In the genomic region with DNA sequence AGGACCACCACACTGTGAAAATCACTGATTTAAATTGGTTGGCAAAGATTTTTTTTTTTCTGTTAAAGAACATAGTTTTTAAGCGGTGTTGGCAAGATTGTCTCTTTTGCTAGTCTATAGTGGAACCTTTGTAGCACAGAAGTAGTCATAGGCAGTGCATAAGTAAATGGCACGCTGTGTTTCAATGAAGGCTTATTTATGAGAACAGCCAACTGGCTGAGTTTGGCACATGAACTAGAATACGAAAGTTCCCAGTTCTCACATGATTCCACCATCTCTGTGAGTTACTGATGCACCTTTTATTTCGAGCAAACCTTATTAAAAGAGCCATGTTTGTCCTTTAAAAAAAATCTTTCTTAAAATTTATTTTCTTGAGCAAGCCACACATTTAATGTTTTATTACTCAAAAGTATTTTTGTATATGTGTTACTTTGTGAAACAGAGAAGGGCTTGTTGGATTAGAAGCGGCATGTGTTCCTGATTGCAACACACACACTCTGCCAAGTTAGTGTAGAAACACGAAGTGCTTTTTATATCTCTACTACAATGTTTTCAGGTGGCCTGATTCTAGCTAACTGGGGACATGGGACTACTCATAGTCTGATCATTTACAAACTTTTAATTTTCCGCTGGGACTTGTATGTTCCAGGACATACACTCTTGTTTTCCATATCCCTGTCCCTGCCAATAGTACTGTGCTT, we compare ENCODE assay signal across 13 mouse cellular contexts. TPM values are rescaled to one million over a fixed set of nuclear protein-coding genes. Genes with fewer than 3 reads are reported as not detected.
DNase-seq lines count a peak whose midpoint lies in the region; ATAC-seq and TF ChIP-seq lines count a peak whose summit lies in the region.
"Had no signal": no experiment of that assay in that cellular context is flagged by ENCODE, and none has a peak within 500 bp of the region (broad histone marks: within the 10 kb centered on the region; RNA-seq: fewer than 3 reads in every experiment).

No protein-coding gene starts in this region.

- no peak for ATAC-seq in forebrain, embryonic 11.5 days (replicated peaks; ENCODE audit: low FRiP score)
- ATAC-seq in liver, embryonic 14.5 days (ENCODE audit: insufficient read depth) = no peak
- ATAC-seq in liver, embryonic 11.5 days (replicated peaks; ENCODE audit: low FRiP score) = no peak
- ATAC-seq in hindbrain, embryonic 15.5 days (ENCODE audit: low FRiP score, low read depth) = no peak
- ATAC-seq in neural tube, embryonic 15.5 days (ENCODE audit: low FRiP score) = no peak

- H3K36me3 ChIP-seq in forebrain, embryonic 11.5 days (ENCODE audit: control insufficient read depth, insufficient read depth, low read length) = no peaks in the 10 kb centered on the region
- no peaks in the 10 kb centered on the region for H3K36me3 ChIP-seq in forebrain, embryonic 10.5 days (replicated peaks)
- H3K36me3 ChIP-seq in liver, embryonic 14.5 days (replicated peaks; ENCODE audit: control insufficient read depth, insufficient read depth, low read depth) = peaks cover 18% of the 10 kb centered on the region
- H3K36me3 ChIP-seq in liver, embryonic 11.5 days (ENCODE audit: control insufficient read depth, insufficient read depth, low read length) = no peaks in the 10 kb centered on the region
- H3K36me3 ChIP-seq in hindbrain, embryonic 15.5 days = no peaks in the 10 kb centered on the region
- H3K36me3 ChIP-seq in neural tube, embryonic 15.5 days = no peaks in the 10 kb centered on the region

- WGBS in forebrain, embryonic 11.5 days = 91% methylated on average over 7 of the region's 7 CpGs
- WGBS in forebrain, embryonic 10.5 days = 92% methylated on average over 7 of the region's 7 CpGs
- 82% methylated on average over 7 of the region's 7 CpGs for WGBS in liver, embryonic 14.5 days (ENCODE audit: insufficient replicate concordance)
- WGBS in liver, embryonic 11.5 days = 89% methylated on average over 7 of the region's 7 CpGs
- 73% methylated on average over 7 of the region's 7 CpGs for WGBS in hindbrain, embryonic 15.5 days
- WGBS in neural tube, embryonic 15.5 days = 72% methylated on average over 7 of the region's 7 CpGs

- no peak overlapping the region for H3K9ac ChIP-seq in forebrain, embryonic 11.5 days (ENCODE audit: low read length)
- H3K9ac ChIP-seq in liver, embryonic 14.5 days (replicated peaks) = no peak overlapping the region
- H3K9ac ChIP-seq in liver, embryonic 11.5 days (ENCODE audit: low read depth, low read length) = no peak overlapping the region
- no peak overlapping the region for H3K9ac ChIP-seq in hindbrain, embryonic 15.5 days
- no peak overlapping the region for H3K9ac ChIP-seq in neural tube, embryonic 15.5 days (replicated peaks)

- H3K4me2 ChIP-seq in forebrain, embryonic 11.5 days (ENCODE audit: low read depth, low read length, severe bottlenecking) = no peak overlapping the region
- H3K4me2 ChIP-seq in liver, embryonic 14.5 days (ENCODE audit: low read depth) = peak overlapping the region; percentile 94; the same call in 1 of the 2 replicates
- H3K4me2 ChIP-seq in liver, embryonic 11.5 days = no peak overlapping the region
- H3K4me2 ChIP-seq in hindbrain, embryonic 15.5 days = peak overlapping the region; percentile 82
- peak overlapping the region; percentile 82 for H3K4me2 ChIP-seq in neural tube, embryonic 15.5 days

- no peaks in the 10 kb centered on the region for H3K27me3 ChIP-seq in forebrain, embryonic 11.5 days (ENCODE audit: control insufficient read depth, insufficient read depth, low read length)
- H3K27me3 ChIP-seq in forebrain, embryonic 10.5 days (ENCODE audit: poor library complexity, severe bottlenecking) = peaks cover 4% of the 10 kb centered on the region
- no peaks in the 10 kb centered on the region for H3K27me3 ChIP-seq in liver, embryonic 14.5 days (ENCODE audit: control insufficient read depth, insufficient read depth, low read length)
- no peaks in the 10 kb centered on the region for H3K27me3 ChIP-seq in liver, embryonic 11.5 days (replicated peaks; ENCODE audit: control insufficient read depth, insufficient read depth, low read length)
- no peaks in the 10 kb centered on the region for H3K27me3 ChIP-seq in hindbrain, embryonic 15.5 days
- no peaks in the 10 kb centered on the region for H3K27me3 ChIP-seq in neural tube, embryonic 15.5 days (replicated peaks)

- H3K27ac ChIP-seq in forebrain, embryonic 11.5 days (ENCODE audit: low read depth, low read length) = peak overlapping the region; percentile 4; the same call in 1 of the 2 replicates
- no peak overlapping the region for H3K27ac ChIP-seq in forebrain, embryonic 10.5 days
- no peak overlapping the region for H3K27ac ChIP-seq in liver, embryonic 14.5 days
- H3K27ac ChIP-seq in liver, embryonic 11.5 days (ENCODE audit: low read depth, low read length) = no peak overlapping the region
- H3K27ac ChIP-seq in hindbrain, embryonic 15.5 days (replicated peaks) = peak overlapping the region; percentile 20; the same call in 1 of the 2 replicates
- H3K27ac ChIP-seq in neural tube, embryonic 15.5 days (replicated peaks) = peak overlapping the region; percentile 52; the same call in 1 of the 2 replicates
- H3K27ac ChIP-seq: kidney, postnatal 0 days had no signal

- no peak for DNase-seq in forebrain, embryonic 11.5 days (ENCODE audit: low spot score)
- DNase-seq in forebrain, embryonic 10.5 days (ENCODE audit: extremely low spot score, low spot score) = no peak
- DNase-seq in liver, embryonic 14.5 days (ENCODE audit: low read depth in 3 of 3, low spot score in 3 of 3) = no peak
- DNase-seq in liver, embryonic 11.5 days (ENCODE audit: low spot score) = no peak
- no peak for DNase-seq in kidney, postnatal 4 days
- DNase-seq in gastrocnemius, postnatal 25 days = no peak
- DNase-seq: adrenal gland, adult 2 months; cerebellum, adult 18-20 months; thymus, adult 2 months had no signal

- no peak overlapping the region for H3K4me3 ChIP-seq in forebrain, embryonic 11.5 days (ENCODE audit: low read depth, low read length)
- no peak overlapping the region for H3K4me3 ChIP-seq in forebrain, embryonic 10.5 days
- H3K4me3 ChIP-seq in liver, embryonic 14.5 days (ENCODE audit: insufficient read depth in 1 of 2, low read depth in 2 of 2, low read length in 2 of 2) = no peak overlapping the region
- H3K4me3 ChIP-seq in liver, embryonic 11.5 days (ENCODE audit: low read depth, low read length) = no peak overlapping the region
- H3K4me3 ChIP-seq in hindbrain, embryonic 15.5 days = no peak overlapping the region
- H3K4me3 ChIP-seq in neural tube, embryonic 15.5 days (replicated peaks) = no peak overlapping the region

- peaks cover under 1% of the 10 kb centered on the region; the same call in 1 of the 2 replicates for H3K4me1 ChIP-seq in forebrain, embryonic 11.5 days (replicated peaks; ENCODE audit: control insufficient read depth, insufficient read depth, low read length)
- peaks cover 43% of the 10 kb centered on the region for H3K4me1 ChIP-seq in forebrain, embryonic 10.5 days
- peaks cover 9 to 10% of the 10 kb centered on the region in 2 experiments for H3K4me1 ChIP-seq in liver, embryonic 14.5 days (replicated peaks; ENCODE audit: control insufficient read depth in 2 of 2, insufficient read depth in 2 of 2, low read length in 1 of 2)
- peaks cover 13% of the 10 kb centered on the region for H3K4me1 ChIP-seq in liver, embryonic 11.5 days (replicated peaks; ENCODE audit: control insufficient read depth, insufficient read depth, low read length)
- H3K4me1 ChIP-seq in hindbrain, embryonic 15.5 days (replicated peaks) = peaks cover 35% of the 10 kb centered on the region
- H3K4me1 ChIP-seq in neural tube, embryonic 15.5 days = peaks cover 30% of the 10 kb centered on the region

- no peak for TF ChIP-seq EP300 in liver, embryonic 14.5 days (IDR thresholded peaks at IDR 0.05; ENCODE audit: low read depth)

- H3K9me3 ChIP-seq in forebrain, embryonic 11.5 days (ENCODE audit: control insufficient read depth, low read length) = no peaks in the 10 kb centered on the region
- H3K9me3 ChIP-seq in forebrain, embryonic 10.5 days = no peaks in the 10 kb centered on the region
- no peaks in the 10 kb centered on the region for H3K9me3 ChIP-seq in liver, embryonic 14.5 days (ENCODE audit: control insufficient read depth, low read length)
- H3K9me3 ChIP-seq in liver, embryonic 11.5 days (ENCODE audit: control insufficient read depth, low read length) = no peaks in the 10 kb centered on the region
- no peaks in the 10 kb centered on the region for H3K9me3 ChIP-seq in hindbrain, embryonic 15.5 days
- H3K9me3 ChIP-seq in neural tube, embryonic 15.5 days (replicated peaks) = no peaks in the 10 kb centered on the region
- H3K9me3 ChIP-seq: G1E had no signal

- TF ChIP-seq CTCF in liver, embryonic 14.5 days (IDR thresholded peaks at IDR 0.05; ENCODE audit: low read depth) = no peak

RNA-seq across cellular contexts. Expression of gene Jak2, which starts 3.8 kb away (rescaled TPM):
- polyA plus RNA-seq in forebrain, embryonic 11.5 days (2014; fragmentation: Nextera tagmentation; extraction: Ambion mirVana) = 13.2 and 14.6 TPM in 2 replicates
- polyA plus RNA-seq in forebrain, embryonic 10.5 days (2016; fragmentation: Nextera tagmentation; extraction: Ambion mirVana) = 5.3 and 6.1 TPM in 2 replicates
- polyA plus RNA-seq in liver, embryonic 14.5 days (2012; rRNA removed) = 8.6 and 13.9 TPM in 2 replicates
- 16.0 and 19.4 TPM in 2 replicates for polyA plus RNA-seq in liver, embryonic 14.5 days (2014; fragmentation: Nextera tagmentation; extraction: Ambion mirVana)
- 18.1 and 20.2 TPM in 2 replicates for polyA plus RNA-seq in liver, embryonic 11.5 days (2014; fragmentation: Nextera tagmentation; extraction: Ambion mirVana)
- polyA plus RNA-seq in hindbrain, embryonic 15.5 days (2015; fragmentation: Nextera tagmentation; extraction: Ambion mirVana) = 13.9 and 15.4 TPM in 2 replicates
- 10.9 and 11.9 TPM in 2 replicates for polyA plus RNA-seq in neural tube, embryonic 15.5 days (2015; fragmentation: Nextera tagmentation; extraction: Ambion mirVana)
- 10 to 100 TPM; 21.5 to 24.7 TPM for total RNA-seq in gastrocnemius, postnatal 25 days (2021)

Comparison
In these comparisons a context has a peak if more than half of its experiments do, and no peak if none do; other contexts are left out.
1. H3K27ac ChIP-seq: peak in forebrain, embryonic 11.5 days (single experiment), hindbrain, embryonic 15.5 days (single experiment) and neural tube, embryonic 15.5 days (single experiment); none in forebrain, embryonic 10.5 days (single experiment), liver, embryonic 14.5 days (single experiment) and liver, embryonic 11.5 days (single experiment).
2. H3K4me2 ChIP-seq: peak in liver, embryonic 14.5 days (single experiment), hindbrain, embryonic 15.5 days (single experiment) and neural tube, embryonic 15.5 days (single experiment); none in forebrain, embryonic 11.5 days (single experiment) and liver, embryonic 11.5 days (single experiment).